Mouse (Mus musculus): ENCODE results near the gene Tes.
"Not testable (repeated sequence)": the region's sequence is repeated elsewhere in the genome, so short reads cannot be mapped to it uniquely, and the experiment has no call there.

The Tes gene

GRCm38 (mm10) chr6:17064936-17065790 lies at the start of gene Tes:
TSS of gene Tes (plus strand) at chr6:17065149.
- DNase-seq: peak; percentile 56

- DNase-seq: no peak
Observed at GRCm38 (mm10) chr6:17025886-17026285, 39.1 kb upstream of the Tes start.

GRCm38 (mm10) chr6:17027572-17027971 lies 37.4 kb upstream of the Tes start:
- DNase-seq: no peak

- no peak for DNase-seq
Observed at GRCm38 (mm10) chr6:17028809-17029208, 36.1 kb upstream of the Tes start.

GRCm38 (mm10) chr6:17032231-17032728 lies 32.7 kb upstream of the Tes start:
- no peak for DNase-seq

GRCm38 (mm10) chr6:17034095-17034494 lies 30.9 kb upstream of the Tes start:
- no peak for DNase-seq

GRCm38 (mm10) chr6:17035228-17035627 lies 29.7 kb upstream of the Tes start:
- no peak for DNase-seq

GRCm38 (mm10) chr6:17051432-17052025 lies 13.4 kb upstream of the Tes start:
- no peak for DNase-seq

- DNase-seq: no peak
Observed at GRCm38 (mm10) chr6:17053028-17053660, 11.8 kb upstream of the Tes start.

- DNase-seq: no peak
Observed at GRCm38 (mm10) chr6:17054781-17055180, 10.2 kb upstream of the Tes start.

GRCm38 (mm10) chr6:17055659-17056058 lies 9.3 kb upstream of the Tes start:
- DNase-seq: no peak

GRCm38 (mm10) chr6:17059501-17059900 lies 5.4 kb upstream of the Tes start:
- DNase-seq: no peak

GRCm38 (mm10) chr6:17060154-17060553 lies 4.8 kb upstream of the Tes start:
- no peak for DNase-seq

- not testable (repeated sequence) for DNase-seq
Observed at GRCm38 (mm10) chr6:17061826-17062225, 3.1 kb upstream of the Tes start.

GRCm38 (mm10) chr6:17062366-17062765 lies 2.6 kb upstream of the Tes start:
- DNase-seq: no peak

- DNase-seq: no peak
Observed at GRCm38 (mm10) chr6:17065791-17066169, 831 bp downstream of the Tes start.

GRCm38 (mm10) chr6:17066211-17066940 lies 1.4 kb downstream of the Tes start:
- no peak for DNase-seq

- DNase-seq: no peak
Observed at GRCm38 (mm10) chr6:17071899-17072298, 7.0 kb downstream of the Tes start.

- no peak for DNase-seq
Observed at GRCm38 (mm10) chr6:17072338-17072737, 7.4 kb downstream of the Tes start.

GRCm38 (mm10) chr6:17072763-17073484 lies 8.0 kb downstream of the Tes start:
- no peak for DNase-seq

GRCm38 (mm10) chr6:17077270-17077669 lies 12.3 kb downstream of the Tes start:
- no peak for DNase-seq

- DNase-seq: no peak
Observed at GRCm38 (mm10) chr6:17077720-17078119, 12.8 kb downstream of the Tes start.
